Mouse (Mus musculus) C2C12 (cell line): ENCODE measurements around the gene Dhrs3.

ENCODE experiments used
- CTCF ChIP-seq: IDR thresholded peaks from one replicate; pipeline ENCODE4 v1.5.1; 2011; ENCODE audit not compliant: control insufficient read depth, insufficient read depth, insufficient read length
- MYOG ChIP-seq: IDR thresholded peaks from one replicate; pipeline ENCODE4 v1.6.1; 2011; ENCODE audit not compliant: control insufficient read depth, insufficient read length; ENCODE audit errors: extremely low read depth

- no peak for TF ChIP-seq CTCF
- TF ChIP-seq MYOG: no peak
Observed at GRCm38 (mm10) chr4:144957186-144957585, 64.6 kb downstream of the Dhrs3 start.
